Mouse (Mus musculus) heart, adult 2 months (tissue): ENCODE results near the gene Klhdc8a.

Source experiments
- CTCF ChIP-seq: fragments of 200-600 bp; IDR thresholded peaks from 2 replicates; pipeline ENCODE4 v1.8.1; 2022; ENCODE audit warnings: antibody characterized with exemption, mild to moderate bottlenecking, moderate library complexity
- POLR2A ChIP-seq: fragments of 200-500 bp; IDR thresholded peaks from 2 replicates; pipeline ENCODE4 v1.6.1; 2011; ENCODE audit warnings: mild to moderate bottlenecking, low read depth, low read length, control low read depth; ENCODE audit not compliant: insufficient read depth

DNA sequence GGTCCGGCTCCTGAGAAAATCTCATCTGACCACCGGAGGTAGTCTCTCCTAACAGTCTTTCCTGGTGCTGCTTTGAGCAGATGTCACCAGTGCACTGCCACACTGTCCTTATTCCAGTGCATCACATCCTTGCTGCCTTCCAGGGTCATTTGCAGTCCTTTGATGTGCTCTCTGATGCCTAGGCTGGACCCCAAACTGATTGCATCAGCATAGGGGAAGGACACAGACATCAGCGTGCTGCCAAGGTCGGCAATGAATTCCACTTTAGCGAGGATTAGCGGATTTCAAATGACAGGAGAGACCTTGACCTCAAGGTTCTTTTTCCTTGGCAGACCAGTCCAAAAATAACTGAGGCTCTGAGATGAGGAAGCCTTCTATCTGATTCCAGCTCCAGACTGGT is 21.3 kb upstream of the Klhdc8a start:
- TF ChIP-seq CTCF: no peak
- no peak for TF ChIP-seq POLR2A
